Mouse (Mus musculus): ENCODE measurements around the gene Hdgfl2. TPM values are rescaled to one million over a fixed set of nuclear protein-coding genes. Genes with fewer than 3 reads are reported as not detected.
"Not testable (repeated sequence)": the region's sequence is repeated elsewhere in the genome, so short reads cannot be mapped to it uniquely, and the experiment has no call there.

Gene Hdgfl2
- polyA plus RNA-seq, 1 experiment from 2014 or later, result 173 TPM

DNA sequence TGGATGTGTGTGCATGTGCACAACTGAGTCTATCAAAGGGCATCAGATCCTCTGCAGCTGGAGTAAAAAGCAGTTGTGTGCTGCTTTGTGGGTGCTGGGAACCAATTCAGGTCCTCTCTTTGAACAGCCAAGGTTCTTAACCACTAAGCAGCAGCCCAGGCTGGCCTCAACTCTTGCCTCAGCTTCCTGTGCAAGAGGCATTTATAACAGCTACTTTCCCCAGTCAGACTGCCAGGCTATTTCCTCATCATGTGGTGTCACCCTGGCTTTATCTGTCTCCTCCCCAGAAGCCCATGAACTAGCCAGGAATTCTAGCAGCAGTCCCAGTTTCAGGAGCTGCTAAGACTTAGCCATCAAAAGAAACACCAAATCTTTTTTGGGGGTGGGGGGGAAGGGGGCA is 13.0 kb upstream of the Hdgfl2 start:
- Histone ChIP-seq H3K36me3 (peaks cover 99% of the 10 kb centered on the region), H3K4me3 (no peak overlapping the region), H3K27me3 (no peaks in the 10 kb centered on the region), H3K9ac (no peak overlapping the region), H3K4me2 (replicated peaks) (no peak overlapping the region), H3K27ac (no peak overlapping the region), H3K9me3 (no peaks in the 10 kb centered on the region), H3K4me1 (no peaks in the 10 kb centered on the region)
- ATAC-seq (ENCODE audit: insufficient number of reproducible peaks, insufficient read depth, low FRiP score, low TSS enrichment), result no peak

DNA sequence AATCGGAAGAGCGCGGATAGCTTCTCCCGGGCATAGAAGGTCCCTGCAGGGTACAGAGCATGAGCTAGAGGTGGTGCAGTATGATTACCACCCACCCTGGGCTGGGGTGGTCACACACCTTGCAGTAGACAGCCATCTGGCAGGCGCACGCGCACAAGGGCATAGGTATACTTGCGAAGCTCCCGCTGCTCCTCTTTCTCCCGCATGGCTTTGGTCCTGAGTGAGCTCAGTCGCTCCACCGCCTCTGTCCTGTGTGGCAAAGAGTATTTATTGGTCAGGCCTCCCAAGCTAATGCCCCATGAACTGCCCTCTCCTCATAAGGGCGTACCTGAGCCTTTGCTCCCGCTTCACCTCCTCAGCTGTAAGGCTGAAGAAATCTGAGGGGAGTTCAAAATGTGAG is 10.4 kb upstream of the Hdgfl2 start:
- Histone ChIP-seq H3K27ac (no peak overlapping the region), H3K27me3 (no peaks in the 10 kb centered on the region), H3K4me2 (replicated peaks) (no peak overlapping the region), H3K4me3 (no peak overlapping the region), H3K4me1 (peaks cover 7% of the 10 kb centered on the region; the same call in 1 of the 2 replicates), H3K36me3 (peaks cover 81% of the 10 kb centered on the region), H3K9me3 (no peaks in the 10 kb centered on the region), H3K9ac (no peak overlapping the region)
- 93% methylated on average over 14 of the region's 14 CpGs for WGBS
- ATAC-seq (ENCODE audit: insufficient number of reproducible peaks, insufficient read depth, low FRiP score, low TSS enrichment), result no peak

DNA sequence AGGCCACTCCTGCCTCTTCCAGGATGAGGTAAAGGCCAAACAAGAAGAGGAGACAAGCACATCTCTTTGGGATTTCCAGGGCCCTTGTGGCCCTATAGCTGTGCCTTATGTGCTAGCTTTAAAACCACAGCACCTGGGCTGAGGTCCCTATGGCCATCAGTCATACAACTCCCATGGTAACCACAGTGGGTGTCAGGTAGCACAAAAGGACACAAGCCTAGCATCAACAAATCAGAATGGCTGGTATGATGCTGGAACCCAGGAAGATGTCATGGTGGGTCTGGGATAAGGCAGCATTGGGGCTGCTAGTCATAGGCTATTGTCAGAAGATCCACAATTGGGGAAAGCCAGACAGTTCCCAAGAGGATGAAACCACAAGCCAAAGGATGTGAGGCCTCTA is 8.3 kb upstream of the Hdgfl2 start:
- ATAC-seq (ENCODE audit: insufficient number of reproducible peaks, insufficient read depth, low FRiP score, low TSS enrichment), result no peak
- Histone ChIP-seq H3K27ac (no peak overlapping the region), H3K4me3 (no peak overlapping the region), H3K36me3 (peaks cover 61% of the 10 kb centered on the region), H3K4me2 (replicated peaks) (no peak overlapping the region), H3K9ac (no peak overlapping the region), H3K27me3 (no peaks in the 10 kb centered on the region), H3K4me1 (peaks cover 17% of the 10 kb centered on the region), H3K9me3 (no peaks in the 10 kb centered on the region)

DNA sequence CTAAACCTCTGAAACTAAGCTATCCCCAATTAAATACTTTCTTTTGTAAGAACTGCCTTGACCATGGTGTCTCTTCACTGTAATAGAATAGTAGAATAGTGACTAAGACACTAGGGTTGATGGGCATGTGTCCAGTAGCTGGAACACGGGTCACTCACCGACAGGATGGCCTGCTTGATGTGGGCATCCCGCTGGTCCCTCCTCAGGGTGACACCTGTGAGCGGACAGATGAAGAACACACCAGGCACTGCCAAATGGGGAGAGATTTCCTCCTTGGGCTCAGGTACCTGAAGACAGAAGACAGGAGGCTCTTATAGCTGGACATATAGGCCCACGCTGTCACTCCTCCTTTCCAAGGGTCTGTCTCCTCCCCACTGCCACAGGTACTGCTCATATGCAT is 7.2 kb upstream of the Hdgfl2 start:
- no peaks in the 10 kb centered on the region for H3K27me3 ChIP-seq
- H3K27ac ChIP-seq, result no peak overlapping the region
- H3K4me1 ChIP-seq, result peaks cover 17% of the 10 kb centered on the region
- ATAC-seq (ENCODE audit: insufficient number of reproducible peaks, insufficient read depth, low FRiP score, low TSS enrichment), result no peak
- no peak overlapping the region for H3K9ac ChIP-seq
- WGBS, result 93% methylated on average over 5 of the region's 5 CpGs
- no peak overlapping the region for H3K4me2 ChIP-seq (replicated peaks)
- H3K9me3 ChIP-seq, result no peaks in the 10 kb centered on the region
- H3K4me3 ChIP-seq, result no peak overlapping the region
- peaks cover 50% of the 10 kb centered on the region for H3K36me3 ChIP-seq

DNA sequence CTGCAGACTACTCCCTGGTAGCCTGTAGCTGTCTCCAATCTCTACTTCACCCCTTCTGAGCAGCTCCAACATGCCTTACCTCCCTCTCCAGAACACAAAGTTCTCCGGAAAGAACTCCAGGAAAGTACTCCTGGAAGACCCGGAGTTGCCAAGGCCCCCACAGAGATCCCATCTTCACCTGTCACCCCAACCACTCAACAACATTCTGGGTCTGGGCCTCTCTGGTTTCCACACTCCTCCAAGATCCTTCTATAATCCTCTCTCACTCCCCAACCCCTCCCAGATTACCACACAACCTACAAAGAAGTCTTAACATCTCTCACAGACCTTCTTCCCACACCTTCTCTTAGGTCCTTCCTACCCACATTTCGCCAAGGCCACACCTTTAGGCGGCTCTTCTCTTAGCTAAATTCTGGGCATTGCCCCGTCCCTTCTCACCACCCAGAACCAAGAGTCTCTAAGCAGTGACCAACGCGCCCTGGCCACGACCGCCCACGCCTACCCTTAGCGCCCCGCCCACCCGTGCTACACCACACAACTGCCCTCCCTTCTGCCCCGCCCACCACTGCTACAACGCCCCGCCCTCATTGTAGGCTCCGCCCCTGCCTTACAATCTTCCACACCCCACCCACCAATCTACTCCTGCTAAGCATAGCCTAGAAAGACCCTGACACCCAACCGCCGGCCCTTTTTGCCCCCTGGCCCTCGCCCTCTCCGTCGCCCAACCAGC is 5.2 kb upstream of the Hdgfl2 start:
- Histone ChIP-seq H3K4me3 (peak overlapping the region; percentile 73), H3K27me3 (no peaks in the 10 kb centered on the region), H3K27ac (peak overlapping the region; percentile 94), H3K4me1 (peaks cover 17% of the 10 kb centered on the region), H3K4me2 (replicated peaks) (peak overlapping the region; percentile 57), H3K9me3 (no peaks in the 10 kb centered on the region), H3K36me3 (peaks cover 30% of the 10 kb centered on the region), H3K9ac (peak overlapping the region; percentile 65)
- ATAC-seq (ENCODE audit: insufficient number of reproducible peaks, insufficient read depth, low FRiP score, low TSS enrichment), result 0 out of 2 replicates have a peak, but pooled peaks have one; percentile 0
- 8% methylated on average over 22 of the region's 22 CpGs for WGBS

DNA sequence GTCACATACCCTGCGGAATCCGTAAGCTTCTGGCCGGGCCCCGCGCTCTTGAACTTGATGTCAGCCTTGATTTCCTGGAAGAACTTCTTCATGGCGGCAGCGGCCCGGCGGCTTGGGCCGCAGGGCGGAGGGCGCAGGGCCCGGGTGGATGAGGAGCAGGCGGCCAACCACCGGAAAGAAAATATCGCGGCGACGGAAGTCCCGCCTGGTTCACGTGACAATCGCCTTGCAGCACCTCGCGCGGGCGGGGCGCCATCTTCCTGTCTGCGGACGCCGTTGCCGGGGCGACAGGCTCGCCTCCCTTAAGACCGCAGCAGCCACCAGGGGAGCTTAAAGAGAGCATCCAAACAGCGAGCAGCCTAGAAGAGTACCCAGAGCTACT is 4.6 kb upstream of the Hdgfl2 start, which contains the start of gene Ubxn6:
Gene Ubxn6 (minus strand): TSS at position 202 of the 382 bp plus-strand sequence.
- Histone ChIP-seq H3K4me2 (replicated peaks) (peak within 1 kb of the TSS; percentile 57), H3K4me1 (peaks cover 17% of the 10 kb centered on the region), H3K27me3 (no peaks in the 10 kb centered on the region), H3K4me3 (peak within 1 kb of the TSS; percentile 73), H3K36me3 (peaks cover 24% of the 10 kb centered on the region), H3K27ac (peak within 1 kb of the TSS; percentile 94), H3K9me3 (no peaks in the 10 kb centered on the region), H3K9ac (peak within 1 kb of the TSS; percentile 65)
- WGBS, result under 1% methylated on average over 35 of the region's 35 CpGs
- ATAC-seq (ENCODE audit: insufficient number of reproducible peaks, insufficient read depth, low FRiP score, low TSS enrichment), result peak; percentile 44; the same call in 1 of the 2 replicates

DNA sequence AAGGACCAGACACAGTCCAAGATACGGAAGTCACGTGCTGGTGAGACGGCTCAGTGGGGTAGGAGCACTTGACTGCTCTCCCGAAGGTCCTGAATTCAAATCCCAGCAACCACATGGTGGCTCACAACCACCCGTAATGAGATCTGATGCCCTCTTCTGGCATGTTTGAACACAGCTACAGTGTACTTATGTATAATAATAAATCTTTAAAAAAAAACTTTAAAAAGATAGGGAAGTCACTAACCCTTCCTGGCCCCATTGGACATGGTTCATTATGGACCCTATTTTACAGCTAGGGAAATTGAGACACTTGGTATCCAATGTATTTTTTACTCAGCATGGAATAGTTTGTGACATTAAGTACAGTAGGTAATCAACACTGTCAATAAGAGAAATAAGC is 1.9 kb upstream of the Hdgfl2 start:
- peaks cover 34% of the 10 kb centered on the region for H3K4me1 ChIP-seq
- no peak overlapping the region for H3K4me2 ChIP-seq (replicated peaks)
- H3K9me3 ChIP-seq, result no peaks in the 10 kb centered on the region
- ATAC-seq (ENCODE audit: insufficient number of reproducible peaks, insufficient read depth, low FRiP score, low TSS enrichment), result no peak
- 89% methylated on average over 5 of the region's 5 CpGs for WGBS
- H3K27me3 ChIP-seq, result no peaks in the 10 kb centered on the region
- H3K36me3 ChIP-seq, result peaks cover 8% of the 10 kb centered on the region
- no peak overlapping the region for H3K27ac ChIP-seq
- H3K4me3 ChIP-seq, result no peak overlapping the region
- H3K9ac ChIP-seq, result no peak overlapping the region

DNA sequence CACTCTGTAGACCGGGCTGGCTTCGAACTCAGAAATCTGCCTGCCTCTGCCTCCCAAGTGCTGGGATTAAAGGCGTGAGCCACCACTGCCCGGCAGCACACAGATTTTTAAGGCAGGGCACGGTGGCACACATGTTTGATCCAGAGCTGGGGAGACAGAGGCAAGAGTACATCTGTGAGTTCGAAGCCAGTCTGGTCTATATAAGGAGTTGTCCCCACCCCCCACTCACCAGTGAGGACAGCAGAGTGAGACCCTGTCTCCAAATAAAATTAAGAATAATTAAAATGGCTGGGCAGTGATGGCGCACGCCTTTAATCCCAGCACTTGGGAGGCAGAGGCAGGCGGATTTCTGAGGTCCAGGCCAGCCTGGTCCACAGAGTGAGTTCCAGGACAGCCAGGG is 1.1 kb upstream of the Hdgfl2 start:
- not testable (repeated sequence) for H3K27me3 ChIP-seq; H3K9me3 ChIP-seq; H3K9ac ChIP-seq; ATAC-seq (ENCODE audit: insufficient number of reproducible peaks, insufficient read depth, low FRiP score, low TSS enrichment)
- Histone ChIP-seq H3K36me3 (peaks cover 11% of the 10 kb centered on the region), H3K4me3 (peak overlapping the region; percentile 74), H3K4me2 (replicated peaks) (peak overlapping the region; percentile 97), H3K27ac (peak overlapping the region; percentile 41; the same call in 1 of the 2 replicates), H3K4me1 (peaks cover 34% of the 10 kb centered on the region)
- WGBS, result 61% methylated on average over 9 of the region's 9 CpGs

DNA sequence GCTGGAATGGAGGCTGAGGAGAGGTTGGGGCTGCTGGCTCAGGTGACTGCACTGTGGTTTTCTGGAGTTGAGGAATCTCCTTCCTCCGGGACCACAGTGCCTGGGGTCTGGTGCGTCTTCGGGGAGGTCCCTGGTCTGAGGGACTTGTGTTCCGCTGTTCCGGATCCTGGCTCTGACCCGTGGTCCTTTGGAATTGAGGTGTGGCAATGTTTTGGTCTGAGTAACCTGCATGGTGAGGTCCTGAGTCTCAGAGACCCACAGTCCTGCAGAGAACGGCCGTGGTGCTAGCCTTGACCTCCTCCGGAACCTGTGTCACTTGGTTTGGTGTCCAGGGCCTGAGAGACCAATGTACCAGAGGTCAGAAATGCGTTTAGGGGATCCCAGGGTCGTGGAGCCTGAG is 487 bp downstream of the Hdgfl2 start:
- WGBS, result 3% methylated on average over 11 of the region's 11 CpGs
- Histone ChIP-seq H3K27ac (peak overlapping the region; percentile 47; the same call in 1 of the 2 replicates), H3K4me3 (peak overlapping the region; percentile 74), H3K4me2 (replicated peaks) (peak overlapping the region; percentile 97), H3K36me3 (peaks cover 18% of the 10 kb centered on the region), H3K9me3 (no peaks in the 10 kb centered on the region), H3K4me1 (peaks cover 24% of the 10 kb centered on the region), H3K27me3 (no peaks in the 10 kb centered on the region), H3K9ac (peak overlapping the region; percentile 79)
- no peak for ATAC-seq (ENCODE audit: insufficient number of reproducible peaks, insufficient read depth, low FRiP score, low TSS enrichment)

DNA sequence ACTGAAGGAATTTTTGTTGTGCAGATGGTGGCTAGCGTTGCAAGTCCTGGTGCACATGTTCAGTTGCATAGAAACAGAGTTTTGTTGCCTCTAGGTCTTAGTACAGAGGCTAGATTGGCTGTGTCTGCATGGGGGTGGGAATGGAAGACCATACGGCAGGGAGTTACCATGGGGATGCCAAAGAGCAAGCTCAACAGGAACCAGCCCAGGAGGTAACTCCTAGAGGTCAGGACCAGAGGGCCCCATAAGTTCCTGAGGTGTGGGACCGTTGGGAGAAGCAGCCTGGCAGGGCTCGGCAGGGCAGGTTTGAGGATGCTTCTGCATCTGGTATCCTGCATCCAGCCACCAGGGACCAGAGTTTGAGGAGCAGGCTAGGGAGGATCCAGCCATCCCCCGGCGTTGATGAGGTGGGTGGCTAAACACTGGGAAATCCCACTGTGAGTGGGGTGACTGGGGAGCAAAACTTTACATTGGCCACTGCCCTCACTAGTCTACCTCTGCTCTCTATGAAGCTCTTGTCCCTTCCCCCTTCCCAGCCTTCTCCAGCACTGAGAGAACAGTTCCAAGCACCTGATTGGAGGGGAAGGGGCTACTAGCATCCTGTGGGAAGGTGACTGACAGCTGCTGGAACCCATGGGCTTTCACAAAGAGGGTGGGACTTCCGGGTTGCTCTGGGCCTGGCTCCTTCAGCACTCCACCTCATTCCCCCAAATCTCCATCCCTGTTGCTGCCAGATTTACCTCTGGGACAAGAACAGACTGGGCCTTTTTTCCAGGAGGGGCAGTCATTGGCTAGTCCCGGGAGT is 1.5 kb downstream of the Hdgfl2 start:
- H3K27ac ChIP-seq, result no peak overlapping the region
- peak; percentile 30 for ATAC-seq (ENCODE audit: insufficient number of reproducible peaks, insufficient read depth, low FRiP score, low TSS enrichment)
- H3K9me3 ChIP-seq, result no peaks in the 10 kb centered on the region
- WGBS, result 7% methylated on average over 8 of the region's 8 CpGs
- peak overlapping the region; percentile 97 for H3K4me2 ChIP-seq (replicated peaks)
- H3K9ac ChIP-seq, result peak overlapping the region; percentile 79
- peaks cover 17% of the 10 kb centered on the region for H3K4me1 ChIP-seq
- peak overlapping the region; percentile 74 for H3K4me3 ChIP-seq
- H3K36me3 ChIP-seq, result peaks cover 21% of the 10 kb centered on the region
- no peaks in the 10 kb centered on the region for H3K27me3 ChIP-seq

DNA sequence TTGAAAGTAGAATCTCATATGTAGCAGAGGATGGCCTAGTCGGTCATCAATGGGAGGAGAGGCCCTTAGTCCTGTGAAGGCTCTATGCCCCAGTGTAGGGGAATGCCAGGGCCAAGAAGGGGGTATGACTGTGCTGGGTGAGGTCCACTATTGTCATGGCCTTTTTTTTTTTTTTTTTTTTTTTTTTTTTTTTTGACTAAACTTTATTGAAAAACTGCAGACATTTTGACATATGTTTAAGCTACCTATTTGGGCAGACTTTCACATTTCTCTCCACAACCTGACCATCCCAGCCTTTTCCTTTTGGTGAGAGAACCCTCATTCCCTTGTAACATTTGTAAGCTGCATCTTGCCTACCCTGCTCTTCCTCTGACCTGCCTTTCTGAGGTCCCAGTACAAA is 12.9 kb downstream of the Hdgfl2 start:
- Histone ChIP-seq H3K9ac (no peak overlapping the region), H3K9me3 (no peaks in the 10 kb centered on the region), H3K4me2 (replicated peaks) (no peak overlapping the region), H3K4me1 (no peaks in the 10 kb centered on the region), H3K27ac (no peak overlapping the region), H3K4me3 (no peak overlapping the region), H3K36me3 (peaks cover 55% of the 10 kb centered on the region), H3K27me3 (no peaks in the 10 kb centered on the region)
- ATAC-seq (ENCODE audit: insufficient number of reproducible peaks, insufficient read depth, low FRiP score, low TSS enrichment), result no peak
- 90% methylated on average over 1 of the region's 1 CpGs for WGBS

DNA sequence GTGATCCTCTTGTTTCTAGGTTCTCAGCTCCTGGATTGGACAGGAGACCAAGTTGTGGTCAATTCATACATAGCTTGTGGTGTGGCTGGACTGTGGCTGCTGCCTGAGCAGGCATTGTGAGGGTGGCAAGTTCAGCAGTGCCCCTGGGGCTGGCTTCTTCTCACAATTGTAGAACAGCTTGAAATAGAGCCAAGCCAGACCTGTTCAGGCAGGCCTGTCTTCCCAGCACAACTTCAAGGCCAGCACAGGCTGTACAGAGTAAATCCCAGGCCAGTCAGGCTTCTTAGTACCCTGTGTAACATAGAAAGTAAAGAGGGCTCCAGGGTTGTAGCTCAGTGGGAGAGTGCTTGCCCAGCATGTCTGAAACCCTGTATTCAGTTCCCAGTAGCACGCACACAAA is 13.4 kb downstream of the Hdgfl2 start:
- WGBS, result 89% methylated on average over 1 of the region's 1 CpGs
- H3K4me2 ChIP-seq (replicated peaks), result no peak overlapping the region
- H3K27ac ChIP-seq, result no peak overlapping the region; the same call in 1 of the 2 replicates
- no peak overlapping the region for H3K9ac ChIP-seq
- no peak for ATAC-seq (ENCODE audit: insufficient number of reproducible peaks, insufficient read depth, low FRiP score, low TSS enrichment)
- no peak overlapping the region for H3K4me3 ChIP-seq
- no peaks in the 10 kb centered on the region for H3K9me3 ChIP-seq
- peaks cover 60% of the 10 kb centered on the region for H3K36me3 ChIP-seq
- H3K4me1 ChIP-seq, result no peaks in the 10 kb centered on the region
- no peaks in the 10 kb centered on the region for H3K27me3 ChIP-seq
